Mouse (Mus musculus) embryonic facial prominence, embryonic 15.5 days (tissue): ENCODE results near the gene Gpat3. TPM values are rescaled to one million over a fixed set of nuclear protein-coding genes. Genes with fewer than 3 reads are reported as not detected.

Experiments
- ATAC-seq: fragments of 200-750 bp; cut with Nextera tagmentation; 2 replicates; pipeline ENCODE4 v1.8.0; 2017; ENCODE audit warnings: low read depth, moderate TSS enrichment; ENCODE audit not compliant: insufficient number of reproducible peaks, low FRiP score, low TSS enrichment
- H3K27ac ChIP-seq: fragments of 300-500 bp; sonication (generic); replicated peaks from 2 replicates; pipeline ENCODE4 v1.5.1; 2015; ENCODE audit warnings: mild to moderate bottlenecking, inconsistent platforms
- H3K27me3 ChIP-seq: fragments of 300-500 bp; sonication (generic); 2 replicates; pipeline ENCODE4 v1.6.1; 2015; ENCODE audit warnings: inconsistent platforms
- H3K36me3 ChIP-seq: fragments of 300-500 bp; sonication (generic); 2 replicates; pipeline ENCODE4 v1.6.1; 2015; ENCODE audit warnings: mild to moderate bottlenecking, inconsistent platforms
- H3K4me1 ChIP-seq: fragments of 300-500 bp; sonication (generic); 2 replicates; pipeline ENCODE4 v1.6.1; 2015; ENCODE audit warnings: inconsistent platforms
- H3K4me2 ChIP-seq: fragments of 300-500 bp; sonication (generic); replicated peaks from 2 replicates; pipeline ENCODE4 v1.6.1; 2015; ENCODE audit warnings: mild to moderate bottlenecking, inconsistent platforms
- H3K4me3 ChIP-seq: fragments of 300-500 bp; sonication (generic); replicated peaks from 2 replicates; pipeline ENCODE4 v1.5.1; 2015; ENCODE audit warnings: mild to moderate bottlenecking, inconsistent platforms
- H3K9ac ChIP-seq: fragments of 300-500 bp; sonication (generic); 2 replicates; pipeline ENCODE4 v1.6.1; 2015; ENCODE audit warnings: inconsistent platforms
- H3K9me3 ChIP-seq: fragments of 300-500 bp; sonication (generic); replicated peaks from 2 replicates; pipeline ENCODE4 v1.6.1; 2016; ENCODE audit warnings: inconsistent platforms
- WGBS: fragments of 180-500 bp; shearing (Covaris S2); methylation state at CpG from one replicate; pipeline ENCODE4 v1.1.7; 2015; 5-methylcytosine and 5-hydroxymethylcytosine counted together
- polyA plus RNA-seq: library from polyadenylated mRNA; unstranded; fragments of >200 nt; fragmentation: Nextera tagmentation; extraction: Ambion mirVana; gene quantifications from 2 replicates; pipeline ENCODE4 v1.2.1, GENCODE M21; 2015

Gene Gpat3
- polyA plus RNA-seq, 1 experiment from 2014 or later, result 2.2 TPM

- ATAC-seq, result peak; percentile 69; the same call in 1 of the 2 replicates
- no peak overlapping the region for H3K9ac ChIP-seq
- no peak overlapping the region for H3K27ac ChIP-seq
- WGBS, result 60% methylated on average over 11 of the region's 11 CpGs
- H3K4me2 ChIP-seq, result no peak overlapping the region
- H3K4me1 ChIP-seq, result no peaks in the 10 kb centered on the region
- H3K9me3 ChIP-seq, result no peaks in the 10 kb centered on the region
- no peaks in the 10 kb centered on the region for H3K27me3 ChIP-seq
- H3K36me3 ChIP-seq, result no peaks in the 10 kb centered on the region
- no peak overlapping the region for H3K4me3 ChIP-seq
These were observed 54.4 kb downstream of the Gpat3 start for GRCm38 (mm10) chr5:100899745-100900489.

GRCm38 (mm10) chr5:100901046-100901445 lies 55.5 kb downstream of the Gpat3 start:
- no peak overlapping the region for H3K4me2 ChIP-seq
- ATAC-seq, result no peak
- H3K9me3 ChIP-seq, result no peaks in the 10 kb centered on the region
- no peaks in the 10 kb centered on the region for H3K4me1 ChIP-seq
- no peaks in the 10 kb centered on the region for H3K36me3 ChIP-seq
- H3K4me3 ChIP-seq, result no peak overlapping the region
- WGBS, result 56% methylated on average over 5 of the region's 5 CpGs
- no peak overlapping the region for H3K9ac ChIP-seq
- no peaks in the 10 kb centered on the region for H3K27me3 ChIP-seq
- H3K27ac ChIP-seq, result no peak overlapping the region

- Histone ChIP-seq H3K9me3 (no peaks in the 10 kb centered on the region), H3K9ac (no peak overlapping the region), H3K4me3 (no peak overlapping the region), H3K27ac (no peak overlapping the region), H3K4me2 (no peak overlapping the region), H3K4me1 (0 out of 2 replicates have a peak, but pooled peaks cover 9% of the 10 kb centered on the region), H3K27me3 (no peaks in the 10 kb centered on the region), H3K36me3 (no peaks in the 10 kb centered on the region)
- 78% methylated on average over 7 of the region's 7 CpGs for WGBS
- no peak for ATAC-seq
These were observed 63.0 kb downstream of the Gpat3 start for GRCm38 (mm10) chr5:100908478-100908877.

GRCm38 (mm10) chr5:100908901-100909300 lies 63.4 kb downstream of the Gpat3 start:
- WGBS, result 50% methylated on average over 10 of the region's 10 CpGs
- H3K27ac ChIP-seq, result no peak overlapping the region
- no peak overlapping the region for H3K4me3 ChIP-seq
- no peak overlapping the region for H3K9ac ChIP-seq
- H3K4me1 ChIP-seq, result 0 out of 2 replicates have a peak, but pooled peaks cover 9% of the 10 kb centered on the region
- H3K4me2 ChIP-seq, result no peak overlapping the region
- no peaks in the 10 kb centered on the region for H3K36me3 ChIP-seq
- no peaks in the 10 kb centered on the region for H3K27me3 ChIP-seq
- H3K9me3 ChIP-seq, result no peaks in the 10 kb centered on the region
- no peak for ATAC-seq

- Histone ChIP-seq H3K36me3 (no peaks in the 10 kb centered on the region), H3K4me3 (no peak overlapping the region), H3K27me3 (no peaks in the 10 kb centered on the region), H3K4me1 (0 out of 2 replicates have a peak, but pooled peaks cover 9% of the 10 kb centered on the region), H3K9me3 (no peaks in the 10 kb centered on the region), H3K9ac (no peak overlapping the region), H3K27ac (no peak overlapping the region), H3K4me2 (no peak overlapping the region)
- 65% methylated on average over 11 of the region's 11 CpGs for WGBS
- ATAC-seq, result no peak
These were observed 64.2 kb downstream of the Gpat3 start for GRCm38 (mm10) chr5:100909691-100910090.

- H3K36me3 ChIP-seq, result no peaks in the 10 kb centered on the region
- no peak overlapping the region for H3K9ac ChIP-seq
- H3K4me2 ChIP-seq, result no peak overlapping the region
- no peak overlapping the region for H3K4me3 ChIP-seq
- WGBS, result 70% methylated on average over 19 of the region's 19 CpGs
- no peak overlapping the region for H3K27ac ChIP-seq
- no peak for ATAC-seq
- 0 out of 2 replicates have a peak, but pooled peaks cover 9% of the 10 kb centered on the region for H3K4me1 ChIP-seq
- no peaks in the 10 kb centered on the region; the same call in 1 of the 2 replicates for H3K27me3 ChIP-seq
- H3K9me3 ChIP-seq, result no peaks in the 10 kb centered on the region
These were observed 66.1 kb downstream of the Gpat3 start for GRCm38 (mm10) chr5:100911502-100912097.

- Histone ChIP-seq H3K36me3 (no peaks in the 10 kb centered on the region), H3K27ac (no peak overlapping the region), H3K27me3 (no peaks in the 10 kb centered on the region; the same call in 1 of the 2 replicates), H3K9me3 (no peaks in the 10 kb centered on the region), H3K4me2 (no peak overlapping the region), H3K4me3 (no peak overlapping the region), H3K9ac (no peak overlapping the region), H3K4me1 (0 out of 2 replicates have a peak, but pooled peaks cover 9% of the 10 kb centered on the region)
- 64% methylated on average over 7 of the region's 7 CpGs for WGBS
- no peak for ATAC-seq
These were observed 66.9 kb downstream of the Gpat3 start for GRCm38 (mm10) chr5:100912366-100912765.

GRCm38 (mm10) chr5:100913274-100913673 lies 67.8 kb downstream of the Gpat3 start:
- H3K36me3 ChIP-seq, result no peaks in the 10 kb centered on the region
- H3K4me1 ChIP-seq, result 0 out of 2 replicates have a peak, but pooled peaks cover 9% of the 10 kb centered on the region
- no peak overlapping the region for H3K9ac ChIP-seq
- no peak for ATAC-seq
- no peak overlapping the region for H3K4me3 ChIP-seq
- H3K27me3 ChIP-seq, result no peaks in the 10 kb centered on the region; the same call in 1 of the 2 replicates
- H3K27ac ChIP-seq, result no peak overlapping the region
- no peaks in the 10 kb centered on the region for H3K9me3 ChIP-seq
- no peak overlapping the region for H3K4me2 ChIP-seq
- WGBS, result 67% methylated on average over 9 of the region's 9 CpGs

- H3K36me3 ChIP-seq, result no peaks in the 10 kb centered on the region
- H3K4me1 ChIP-seq, result no peaks in the 10 kb centered on the region
- 17% methylated on average over 7 of the region's 7 CpGs for WGBS
- no peaks in the 10 kb centered on the region; the same call in 1 of the 2 replicates for H3K27me3 ChIP-seq
- H3K27ac ChIP-seq, result no peak overlapping the region
- no peak overlapping the region for H3K9ac ChIP-seq
- H3K4me3 ChIP-seq, result no peak overlapping the region
- no peaks in the 10 kb centered on the region for H3K9me3 ChIP-seq
- no peak for ATAC-seq
- no peak overlapping the region for H3K4me2 ChIP-seq
These were observed 69.5 kb downstream of the Gpat3 start for GRCm38 (mm10) chr5:100914989-100915388.

GRCm38 (mm10) chr5:100915411-100915810 lies 69.9 kb downstream of the Gpat3 start:
- no peak for ATAC-seq
- Histone ChIP-seq H3K4me3 (no peak overlapping the region), H3K4me2 (no peak overlapping the region), H3K9ac (no peak overlapping the region), H3K36me3 (no peaks in the 10 kb centered on the region), H3K27me3 (no peaks in the 10 kb centered on the region; the same call in 1 of the 2 replicates), H3K4me1 (no peaks in the 10 kb centered on the region), H3K27ac (no peak overlapping the region), H3K9me3 (no peaks in the 10 kb centered on the region)
- 42% methylated on average over 5 of the region's 5 CpGs for WGBS

- no peak for ATAC-seq
- Histone ChIP-seq H3K27me3 (no peaks in the 10 kb centered on the region; the same call in 1 of the 2 replicates), H3K36me3 (no peaks in the 10 kb centered on the region), H3K9me3 (no peaks in the 10 kb centered on the region), H3K4me3 (no peak overlapping the region), H3K4me1 (no peaks in the 10 kb centered on the region), H3K9ac (no peak overlapping the region), H3K4me2 (no peak overlapping the region), H3K27ac (no peak overlapping the region)
- WGBS, result 56% methylated on average over 8 of the region's 8 CpGs
These were observed 70.9 kb downstream of the Gpat3 start for GRCm38 (mm10) chr5:100916416-100916815.
